Mouse (Mus musculus) MN1 (cell line): ENCODE data around the gene Morn1.

Source experiments
- DNase-seq: peaks from one replicate; pipeline ENCODE4 v3.0.0-alpha.2; 2016; ENCODE audit warnings: low spot score

Morn1 gene

DNA sequence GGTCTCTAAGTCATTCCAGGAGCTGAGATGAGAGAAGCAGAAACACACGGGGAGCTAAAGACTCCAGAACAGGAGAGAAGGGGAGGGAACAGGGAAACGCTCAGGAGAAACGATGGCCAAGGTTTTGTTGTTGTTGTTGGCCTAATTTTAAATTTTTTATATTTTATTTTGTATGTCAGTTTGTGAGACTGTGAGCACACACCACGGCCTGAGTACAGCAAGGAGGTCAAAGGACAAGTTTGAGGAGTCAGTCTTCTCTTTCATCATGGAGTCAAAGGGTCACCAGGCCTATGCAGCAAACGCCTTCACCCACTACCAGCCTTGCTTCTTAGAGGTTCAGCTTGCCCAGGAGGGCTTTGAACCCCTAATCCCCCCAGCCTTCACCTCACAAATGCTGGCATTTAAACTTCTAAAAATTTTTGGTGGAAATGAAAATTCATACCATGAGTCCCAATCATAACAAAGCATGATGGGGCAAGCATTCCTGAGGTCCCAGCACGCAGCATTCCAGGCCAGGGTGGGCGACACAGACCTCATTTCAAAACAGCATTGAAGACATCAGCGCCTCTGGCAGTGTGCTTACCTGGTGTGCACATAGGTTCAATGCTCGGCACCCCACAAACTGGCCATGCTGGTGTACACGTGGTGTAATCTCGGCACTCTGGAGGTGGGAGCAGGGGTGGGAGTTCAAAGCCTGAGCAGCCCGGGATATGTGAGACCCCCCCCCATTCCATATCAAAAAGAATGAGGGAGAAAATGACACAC lies 53.1 kb downstream of the Morn1 start:
- DNase-seq, result no peak

GRCm38 (mm10) chr4:155140150-155140549 lies 53.8 kb downstream of the Morn1 start:
- DNase-seq, result no peak

GRCm38 (mm10) chr4:155140795-155141265 lies 54.5 kb downstream of the Morn1 start:
- no peak for DNase-seq

DNA sequence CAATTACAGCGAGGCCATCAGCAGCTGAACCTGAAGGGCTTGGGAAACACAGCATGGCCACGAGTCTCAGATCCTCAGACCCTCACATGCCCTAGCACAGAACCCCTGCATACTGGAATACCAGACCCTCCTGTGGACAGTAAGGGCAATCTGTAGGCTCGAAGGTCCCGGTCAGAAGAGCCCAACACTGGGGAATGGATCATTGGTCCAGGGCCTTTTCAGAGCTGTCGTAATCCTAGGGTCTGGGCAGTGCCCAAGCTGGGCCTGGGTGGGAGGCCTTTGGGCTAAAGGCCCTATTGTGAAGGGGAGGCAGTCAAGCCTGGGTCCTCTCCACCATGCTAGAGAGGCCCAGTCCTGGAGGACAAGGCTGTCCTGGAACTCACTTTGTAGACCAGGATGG lies 56.5 kb downstream of the Morn1 start:
- DNase-seq, result no peak

DNA sequence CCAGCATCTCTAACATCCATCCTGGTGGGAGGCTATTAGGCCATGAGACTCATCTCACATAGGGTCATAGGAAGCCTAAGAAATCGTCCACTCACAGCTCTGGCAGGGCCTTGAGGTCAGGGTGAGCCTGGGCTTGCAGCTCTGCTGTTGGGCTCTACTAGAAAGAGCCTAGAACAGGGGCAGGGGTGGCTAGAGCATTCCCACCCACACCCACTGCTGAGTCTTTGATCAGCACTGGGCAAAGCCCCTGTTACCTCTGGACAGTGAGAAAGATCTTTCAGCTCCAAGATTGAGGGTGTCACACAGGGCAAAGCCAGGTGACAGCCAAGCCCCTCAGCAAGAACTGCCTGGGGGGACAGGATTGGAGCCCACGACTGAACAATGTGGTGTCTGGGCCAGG lies 57.0 kb downstream of the Morn1 start:
- DNase-seq, result no peak

DNA sequence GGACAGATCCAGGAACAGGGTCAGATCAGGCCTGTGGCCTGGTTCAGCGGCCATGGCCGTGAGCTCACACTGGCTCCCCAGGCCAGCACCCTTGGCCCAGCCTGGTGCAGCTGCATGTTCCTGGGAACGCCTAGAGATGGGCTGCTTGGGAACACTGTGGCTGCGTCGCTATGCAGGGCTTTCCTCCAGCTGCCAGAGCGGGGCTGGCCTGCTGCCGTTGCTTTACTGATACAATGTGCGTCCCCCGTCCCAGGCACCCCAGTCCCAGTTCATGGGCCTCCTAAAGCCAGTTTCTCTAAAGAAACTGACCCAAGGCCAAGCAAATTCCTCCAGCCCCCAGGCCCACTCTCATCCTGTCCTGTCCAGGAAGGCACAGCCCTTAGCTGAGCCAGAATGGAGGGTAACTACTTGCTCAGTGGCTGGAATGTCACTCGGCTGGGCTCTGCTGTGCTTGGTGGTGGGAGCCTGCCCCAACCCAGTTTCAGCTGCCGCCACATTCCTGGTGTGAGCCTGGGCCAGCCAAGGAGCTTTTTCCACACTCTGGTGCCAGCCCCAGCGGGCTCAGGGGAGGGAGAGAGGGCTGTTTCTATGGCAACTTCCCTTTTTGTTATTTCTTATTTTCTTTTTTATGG lies 57.6 kb downstream of the Morn1 start:
- no peak for DNase-seq

- no peak for DNase-seq
These were observed 58.3 kb downstream of the Morn1 start for GRCm38 (mm10) chr4:155144548-155145180.

- no peak for DNase-seq
These were observed 59.9 kb downstream of the Morn1 start for GRCm38 (mm10) chr4:155146107-155146823.

- DNase-seq, result no peak
These were observed 62.1 kb downstream of the Morn1 start for GRCm38 (mm10) chr4:155148453-155148852.

- peak; percentile 95 for DNase-seq
These were observed 62.7 kb downstream of the Morn1 start for GRCm38 (mm10) chr4:155148910-155149698.

- DNase-seq, result no peak
These were observed 63.5 kb downstream of the Morn1 start for GRCm38 (mm10) chr4:155149941-155150275.

DNA sequence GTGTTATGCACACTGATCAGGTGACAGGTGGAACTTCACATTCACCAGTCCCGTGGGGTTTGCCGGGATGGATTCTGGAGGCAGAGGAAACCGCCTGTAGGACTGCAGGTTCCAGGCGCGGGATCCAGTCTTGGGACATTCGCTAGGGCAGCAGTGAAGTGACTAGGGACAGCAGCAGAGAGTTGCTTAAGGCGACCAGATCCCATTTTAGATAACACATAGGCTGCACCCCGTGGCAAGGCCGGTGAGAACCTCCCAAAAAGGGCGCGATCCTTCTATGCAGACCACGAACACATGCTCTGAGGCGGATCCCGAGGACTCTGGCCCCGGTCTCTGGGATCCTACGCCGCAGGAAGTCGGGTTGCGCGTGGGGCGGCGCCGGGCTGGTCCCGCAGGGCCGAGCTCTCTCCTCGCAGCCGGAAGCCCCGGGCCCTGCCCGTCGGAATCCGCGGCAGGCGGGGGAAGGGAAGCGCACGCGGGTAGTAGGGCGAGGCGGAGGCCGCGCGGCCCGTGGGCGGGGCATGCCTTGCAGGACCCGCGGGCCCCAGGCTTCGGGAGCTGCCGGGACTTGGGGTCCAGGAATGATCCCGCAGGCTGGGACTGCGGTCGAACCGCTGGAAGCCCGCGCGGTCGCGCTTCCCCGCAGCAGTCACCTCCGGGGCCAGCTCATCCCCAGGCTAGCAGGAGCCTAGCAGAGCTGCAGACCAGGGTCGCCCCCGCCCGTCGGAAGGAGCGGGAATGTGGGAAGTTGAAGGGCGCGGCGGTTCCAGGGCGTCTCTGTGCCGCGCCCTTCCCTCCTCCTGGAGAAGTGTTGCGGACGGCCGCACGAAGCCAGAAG lies 64.1 kb downstream of the Morn1 start:
- no peak for DNase-seq

DNA sequence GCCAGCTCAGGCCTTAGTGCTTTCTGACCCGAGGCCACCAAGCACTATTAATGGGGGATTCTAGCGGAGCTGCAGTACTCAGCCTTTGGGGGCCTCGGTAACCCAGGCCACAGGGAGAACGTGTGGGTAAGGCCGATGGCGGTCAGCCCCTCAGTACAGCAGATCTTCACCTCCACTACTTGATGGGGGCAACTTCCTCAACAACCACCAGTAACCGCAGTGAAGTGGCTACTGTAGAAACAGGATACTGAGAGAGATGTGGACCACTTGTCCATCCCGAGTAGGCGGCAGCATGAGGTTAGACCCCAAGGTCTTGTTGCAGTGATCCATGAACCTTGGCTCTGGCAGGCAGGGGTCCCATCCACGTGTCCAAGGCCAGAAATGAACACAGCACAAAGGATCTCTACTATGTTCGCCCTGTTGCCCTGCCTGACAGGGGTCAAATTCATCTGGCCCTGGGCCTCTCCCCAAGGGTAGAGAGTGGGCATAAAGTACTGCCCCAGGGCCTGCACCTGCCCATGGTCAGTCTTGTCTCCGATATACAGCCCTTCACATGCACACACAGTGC lies 64.9 kb downstream of the Morn1 start:
- DNase-seq, result no peak

- DNase-seq, result no peak
These were observed 65.5 kb downstream of the Morn1 start for GRCm38 (mm10) chr4:155151845-155152244.

DNA sequence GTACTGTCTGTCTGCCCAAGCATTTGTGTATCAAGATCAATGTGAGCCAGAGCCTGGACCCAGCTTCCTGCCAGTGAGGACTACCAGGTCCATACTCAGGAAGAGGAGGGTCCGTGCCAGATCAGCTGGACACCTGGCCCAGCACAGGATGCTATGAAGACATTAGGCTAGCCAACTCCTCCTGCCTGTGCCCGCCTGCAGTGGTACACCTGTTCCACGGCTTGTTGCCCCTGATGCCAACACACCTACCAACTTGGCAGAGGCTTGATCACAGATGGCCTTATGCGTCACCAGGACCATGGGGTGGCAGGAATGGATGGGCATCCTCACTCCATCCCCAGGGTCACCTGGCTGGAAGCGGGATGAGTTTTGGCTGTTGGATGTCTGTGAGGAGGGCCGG lies 66.1 kb downstream of the Morn1 start:
- DNase-seq, result no peak

- no peak for DNase-seq
These were observed 67.2 kb downstream of the Morn1 start for GRCm38 (mm10) chr4:155153389-155154072.

DNA sequence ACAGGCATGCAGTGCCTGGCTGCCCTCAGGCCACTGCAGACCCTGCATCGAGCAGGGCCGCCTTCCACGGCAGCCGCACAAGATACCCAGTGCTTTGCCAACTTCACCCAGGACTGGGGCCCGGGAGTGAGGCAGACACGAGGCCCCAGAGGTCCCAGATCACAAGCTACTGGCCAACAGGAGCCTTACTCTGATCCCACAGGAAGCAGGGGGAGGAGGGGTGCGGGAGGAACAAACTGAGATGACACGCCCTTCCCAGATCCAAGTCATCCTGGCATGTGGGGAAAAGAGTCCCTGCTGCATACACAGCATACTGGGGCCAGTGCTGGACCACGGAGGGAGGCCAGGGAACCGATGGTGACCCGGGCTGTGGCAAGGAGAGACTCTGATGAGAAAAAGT lies 68.6 kb downstream of the Morn1 start:
- peak; percentile 66 for DNase-seq

DNA sequence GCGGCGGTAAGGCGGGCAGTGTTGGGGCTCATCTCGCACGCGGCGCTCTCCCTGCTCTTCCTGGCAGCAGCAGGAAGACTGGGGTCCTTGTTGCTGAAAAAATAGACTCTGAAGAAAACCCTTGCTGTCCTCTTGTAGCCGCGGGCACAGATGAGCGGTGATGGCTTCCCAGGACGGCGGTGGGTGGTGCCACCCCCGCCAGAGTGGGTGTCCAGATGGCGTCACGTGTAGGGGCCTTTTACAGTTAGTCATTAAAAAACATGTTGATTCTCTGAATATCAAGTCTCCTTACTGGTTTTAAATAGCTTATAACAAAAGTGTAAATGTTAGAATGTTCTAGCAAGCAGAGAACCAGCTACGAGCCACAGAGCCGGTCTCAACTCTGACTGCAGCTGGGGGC lies 70.4 kb downstream of the Morn1 start:
- DNase-seq, result no peak

GRCm38 (mm10) chr4:155157871-155158542 lies 71.6 kb downstream of the Morn1 start:
- no peak for DNase-seq
